Mouse (Mus musculus) stomach, embryonic 14.5 days (tissue): ENCODE data around the gene Ctns. TPM values are rescaled to one million over a fixed set of nuclear protein-coding genes. Genes with fewer than 3 reads are reported as not detected.

ENCODE experiments used
- polyA plus RNA-seq: library from polyadenylated mRNA; unstranded; fragments of >200 nt; fragmentation: Nextera tagmentation; extraction: Ambion mirVana; gene quantifications from 2 replicates; pipeline ENCODE4 v1.2.1, GENCODE M21; 2014

Ctns gene
- polyA plus RNA-seq, 1 experiment from 2014 or later = 20.0 TPM

Other genes starting within 250 kb of the Ctns start
- gene Atp2a3, start 237.9 kb downstream of the Ctns start, polyA plus RNA-seq = 16.2 and 17.3 TPM in 2 replicates
- gene P2rx1, start 199.9 kb downstream of the Ctns start, polyA plus RNA-seq = 2.2 and 8.0 TPM in 2 replicates
- gene Camkk1, start 180.0 kb downstream of the Ctns start, polyA plus RNA-seq = 4.3 and 5.0 TPM in 2 replicates
- 13.6 and 15.1 TPM in 2 replicates for gene Ncbp3, start 151.3 kb downstream of the Ctns start, polyA plus RNA-seq
- 0.13 and 0.51 TPM in 2 replicates for gene Itgae, start 108.5 kb downstream of the Ctns start, polyA plus RNA-seq
- gene Haspin, start 60.7 kb downstream of the Ctns start, polyA plus RNA-seq = 13.3 and 14.2 TPM in 2 replicates
- gene P2rx5, start 38.6 kb downstream of the Ctns start, polyA plus RNA-seq = 0.17 and 0.20 TPM in 2 replicates
- gene Emc6, start 22.0 kb downstream of the Ctns start, polyA plus RNA-seq = 111 and 116 TPM in 2 replicates
- 241 and 253 TPM in 2 replicates for gene Tax1bp3, start 22.0 kb downstream of the Ctns start, polyA plus RNA-seq
- gene Shpk, start 418 bp upstream of the Ctns start, polyA plus RNA-seq = 1.8 TPM in 2 replicates
- 0.13 TPM in 1 of 2 replicates, not detected in the other for gene Trpv1, start 35.2 kb upstream of the Ctns start, polyA plus RNA-seq
- gene Trpv3, start 68.3 kb upstream of the Ctns start, polyA plus RNA-seq = 0.12 and 0.42 TPM in 2 replicates
- gene Aspa, start 130.6 kb upstream of the Ctns start, polyA plus RNA-seq = 3.7 and 4.1 TPM in 2 replicates
- gene Gm49340, start 130.7 kb upstream of the Ctns start, polyA plus RNA-seq = not detected in 2 replicates
- not detected in 2 replicates for gene Spata22, start 130.7 kb upstream of the Ctns start, polyA plus RNA-seq
- not detected in 2 replicates for gene Olfr20, start 151.7 kb upstream of the Ctns start, polyA plus RNA-seq
- gene Olfr376, start 172.2 kb upstream of the Ctns start, polyA plus RNA-seq = not detected in 2 replicates
- gene Olfr1, start 200.6 kb upstream of the Ctns start, polyA plus RNA-seq = not detected in 2 replicates
- not detected in 2 replicates for gene Olfr378, start 229.4 kb upstream of the Ctns start, polyA plus RNA-seq